Mouse (Mus musculus): ENCODE measurements around the gene Srl.

GRCm38 (mm10) chr16:4464529-4465089, 77.0 kb downstream of the Srl start:
- TF ChIP-seq POLR2A (IDR thresholded peaks at IDR 0.05; ENCODE audit: low read depth, low read length) (no peak), CTCF (IDR thresholded peaks at IDR 0.05; ENCODE audit: extremely low read depth, insufficient read depth, insufficient read length, insufficient replicate concordance) (no peak)
